Comparison of ENCODE assay signal across 10 mouse cellular contexts in the genomic region with DNA sequence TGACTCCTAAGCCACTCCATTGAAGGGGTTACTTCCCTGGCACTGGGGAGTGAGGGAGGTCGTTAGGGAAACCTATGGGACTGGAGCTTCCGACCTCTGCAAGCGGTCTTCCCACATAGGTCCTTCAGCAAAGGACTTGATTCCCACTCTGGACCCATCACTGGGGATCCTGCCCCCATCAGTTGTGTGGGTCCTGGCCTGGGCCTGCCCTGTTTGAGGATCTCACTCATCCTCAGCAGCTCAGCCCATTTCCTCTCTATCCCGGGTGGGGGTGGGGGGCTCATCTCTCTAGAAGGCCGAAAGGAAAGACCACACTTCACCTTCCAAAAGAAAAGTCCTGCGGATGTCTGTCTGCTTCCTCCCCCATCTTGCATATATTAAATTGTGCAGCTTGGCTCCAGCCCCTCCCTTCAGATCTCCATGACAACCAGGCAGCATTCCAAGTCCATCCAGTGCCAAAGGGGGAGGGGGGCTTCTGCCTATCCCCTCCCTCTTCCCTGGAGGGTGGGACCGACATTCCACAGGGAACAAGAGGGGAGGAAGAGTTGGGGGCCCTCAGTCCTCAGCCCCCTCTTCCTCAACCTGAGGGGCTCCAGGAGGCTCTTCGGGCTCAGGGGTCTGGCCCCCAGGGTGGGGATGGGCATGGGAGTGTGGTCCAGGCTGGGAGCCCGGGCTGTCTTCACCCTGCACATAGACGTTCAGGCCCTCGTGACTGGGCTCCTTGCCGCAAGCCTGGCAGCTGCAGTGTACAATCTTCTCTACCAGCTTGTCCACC. TPM values are rescaled to one million over a fixed set of nuclear protein-coding genes. Genes with fewer than 3 reads are reported as not detected.
DNase-seq lines count a peak whose midpoint lies in the region; ATAC-seq lines count a peak whose summit lies in the region.
"Had no signal": no experiment of that assay in that cellular context is flagged by ENCODE, and none has a peak within 500 bp of the region (broad histone marks: within the 10 kb centered on the region; RNA-seq: fewer than 3 reads in every experiment).

No protein-coding gene starts in this region.

- peak; percentile 52; the same call in 1 of the 2 replicates for ATAC-seq in embryonic facial prominence, embryonic 11.5 days (replicated peaks; ENCODE audit: insufficient number of reproducible peaks, low FRiP score, low TSS enrichment, low read depth)
- no peak for ATAC-seq in intestine, embryonic 16.5 days

- no peak overlapping the region for H3K4me2 ChIP-seq in embryonic facial prominence, embryonic 11.5 days (ENCODE audit: low read depth, low read length)
- no peak overlapping the region for H3K4me2 ChIP-seq in intestine, embryonic 16.5 days (ENCODE audit: low read depth, low read length)

- no peaks in the 10 kb centered on the region for H3K27me3 ChIP-seq in embryonic facial prominence, embryonic 11.5 days (ENCODE audit: control insufficient read depth, insufficient read depth, low read length)
- no peaks in the 10 kb centered on the region for H3K27me3 ChIP-seq in intestine, embryonic 16.5 days (replicated peaks; ENCODE audit: control insufficient read depth, insufficient read depth, low read length)

- no peaks in the 10 kb centered on the region for H3K36me3 ChIP-seq in embryonic facial prominence, embryonic 11.5 days (replicated peaks; ENCODE audit: control insufficient read depth, insufficient read depth, low read depth, low read length)
- no peaks in the 10 kb centered on the region for H3K36me3 ChIP-seq in intestine, embryonic 16.5 days (ENCODE audit: control insufficient read depth, insufficient read depth, low read length)

- H3K9ac ChIP-seq in embryonic facial prominence, embryonic 11.5 days (replicated peaks; ENCODE audit: low read length) = peak overlapping the region; percentile 13; the same call in 1 of the 2 replicates
- 0 out of 2 replicates have a peak overlapping the region, but pooled peaks have one; percentile 37 for H3K9ac ChIP-seq in intestine, embryonic 16.5 days (ENCODE audit: low read depth, low read length)

- H3K4me3 ChIP-seq in embryonic facial prominence, embryonic 11.5 days (ENCODE audit: low read depth, low read length) = no peak overlapping the region
- no peak overlapping the region; the same call in 1 of the 2 replicates for H3K4me3 ChIP-seq in intestine, embryonic 16.5 days (ENCODE audit: low read length)

- H3K4me1 ChIP-seq in embryonic facial prominence, embryonic 11.5 days (ENCODE audit: control insufficient read depth, insufficient read depth, low read length) = peaks cover 4% of the 10 kb centered on the region
- peaks cover 15% of the 10 kb centered on the region for H3K4me1 ChIP-seq in intestine, embryonic 16.5 days (ENCODE audit: control insufficient read depth, insufficient read depth, low read length)

- DNase-seq in kidney, postnatal 10 days = peak; percentile 65
- DNase-seq in kidney, postnatal 25 days = no peak
- peak; percentile 67 for DNase-seq in R1 (ENCODE audit: low read depth, low spot score)
- peak; percentile 69 for DNase-seq in embryonic facial prominence, embryonic 11.5 days (ENCODE audit: low spot score)
- no peak for DNase-seq in gastrocnemius, postnatal 4 days (ENCODE audit: low spot score in 2 of 2)
- DNase-seq in adrenal gland, adult (ENCODE audit: inconsistent age in 2 of 2, low spot score in 1 of 2) = no peak
- no peak for DNase-seq in urinary bladder, postnatal 4 days (ENCODE audit: low spot score in 2 of 2)

- 46% methylated on average over 12 of the region's 12 CpGs for WGBS in embryonic facial prominence, embryonic 11.5 days
- 30% methylated on average over 12 of the region's 12 CpGs for whole genome bisulfite sequencing in intestine, embryonic 16.5 days

- no peak overlapping the region for H3K27ac ChIP-seq in embryonic facial prominence, embryonic 11.5 days (replicated peaks; ENCODE audit: low read depth, low read length)
- H3K27ac ChIP-seq in intestine, embryonic 16.5 days (ENCODE audit: low read length) = 0 out of 2 replicates have a peak overlapping the region, but pooled peaks have one; percentile 14
- H3K27ac ChIP-seq: macrophage had no signal

- H3K9me3 ChIP-seq in embryonic facial prominence, embryonic 11.5 days (replicated peaks; ENCODE audit: control insufficient read depth, low read length) = no peaks in the 10 kb centered on the region
- H3K9me3 ChIP-seq in intestine, embryonic 16.5 days (ENCODE audit: control insufficient read depth, low read length) = no peaks in the 10 kb centered on the region

RNA-seq across cellular contexts. Expression of a gene that starts 7.6 kb away (rescaled TPM):
- polyA plus RNA-seq in embryonic facial prominence, embryonic 11.5 days (2014; fragmentation: Nextera tagmentation; extraction: Ambion mirVana) = 0.49 and 0.56 TPM in 2 replicates
- 0.05 TPM in 1 of 2 replicates, not detected in the other for polyA plus RNA-seq in intestine, embryonic 16.5 days (2015; fragmentation: Nextera tagmentation; extraction: Ambion mirVana)
- not detected for total RNA-seq in gastrocnemius, postnatal 4 days (2021)
- polyA plus RNA-seq: heart, embryonic 14.5 days; macrophage had no signal

RNA-seq across cellular contexts. Expression of a gene that starts 9.8 kb away (rescaled TPM):
- polyA plus RNA-seq in embryonic facial prominence, embryonic 11.5 days (2014; fragmentation: Nextera tagmentation; extraction: Ambion mirVana) = 91.6 and 106 TPM in 2 replicates
- 38.9 and 43.3 TPM in 2 replicates for polyA plus RNA-seq in intestine, embryonic 16.5 days (2015; fragmentation: Nextera tagmentation; extraction: Ambion mirVana)
- total RNA-seq in gastrocnemius, postnatal 4 days (2021) = 10 to 100 TPM; 68.5 to 74.4 TPM

RNA-seq across cellular contexts. Expression of a gene that starts 47.9 kb away (rescaled TPM):
- polyA plus RNA-seq in embryonic facial prominence, embryonic 11.5 days (2014; fragmentation: Nextera tagmentation; extraction: Ambion mirVana) = 492 and 522 TPM in 2 replicates
- polyA plus RNA-seq in intestine, embryonic 16.5 days (2015; fragmentation: Nextera tagmentation; extraction: Ambion mirVana) = 658 and 660 TPM in 2 replicates
- 100 to 1,000 TPM; 344 to 382 TPM for total RNA-seq in gastrocnemius, postnatal 4 days (2021)

Comparison
In these comparisons a context has a peak if more than half of its experiments do, and no peak if none do; other contexts are left out.
1. DNase-seq: peak in kidney, postnatal 10 days (single experiment), R1 (single experiment) and embryonic facial prominence, embryonic 11.5 days (single experiment); none in kidney, postnatal 25 days (0 of 2), gastrocnemius, postnatal 4 days (0 of 2), adrenal gland, adult (0 of 2) and urinary bladder, postnatal 4 days (0 of 2).